Comparison of ENCODE assay signal across 8 mouse cellular contexts in genomic region chr7:31002650-31003049, GRCm38 (mm10). TPM values are rescaled to one million over a fixed set of nuclear protein-coding genes. Genes with fewer than 3 reads are reported as not detected.
A peak's percentile ranks its signal among the peaks of the same experiment; 100 is the strongest.
DNase-seq lines count a peak whose midpoint lies in the region; ATAC-seq and TF ChIP-seq lines count a peak whose summit lies in the region.

No protein-coding gene starts in this region.

- no peak overlapping the region for H3K27ac ChIP-seq in CH12.LX (ENCODE audit: insufficient read depth, low read depth)
- H3K27ac ChIP-seq in liver, embryonic 14.5 days, result no peak overlapping the region
- peak overlapping the region; percentile 23; the same call in 1 of the 2 replicates for H3K27ac ChIP-seq in small intestine, adult 2 months (ENCODE audit: insufficient read depth, low read depth, low read length)

- TF ChIP-seq CTCF in CH12.LX (conservative IDR thresholded peaks at IDR 0.05 in 1 of 2, IDR thresholded peaks at IDR 0.05 in 1 of 2; ENCODE audit: low read depth in 2 of 2, low read length in 2 of 2), result no peak
- TF ChIP-seq CTCF in liver, embryonic 14.5 days (IDR thresholded peaks at IDR 0.05; ENCODE audit: low read depth), result no peak
- TF ChIP-seq CTCF in small intestine, adult 2 months (IDR thresholded peaks at IDR 0.05; ENCODE audit: extremely low read depth, insufficient read length, insufficient replicate concordance, low read depth, low read length), result no peak

- 9% methylated on average over 8 of the region's 8 CpGs for WGBS in liver, embryonic 14.5 days (ENCODE audit: insufficient replicate concordance)
- WGBS in small intestine, adult 2 months, result 54% methylated on average over 8 of the region's 8 CpGs

- peak; percentile 59 for DNase-seq in CH12.LX (ENCODE audit: extremely low read depth)
- DNase-seq in liver, embryonic 14.5 days (ENCODE audit: low read depth in 3 of 3, low spot score in 3 of 3), result peak in 2 of 3 experiments; percentile 26 to 40
- no peak for DNase-seq in urinary bladder, postnatal 25 days (ENCODE audit: low spot score)
- no peak for DNase-seq in cerebellum, adult 9-11 months
- DNase-seq in left cerebral cortex, postnatal 36 days (ENCODE audit: low spot score in 2 of 2), result no peak
- no peak for DNase-seq in frontal cortex, postnatal 10 days (ENCODE audit: low spot score in 2 of 2)

- peak; percentile 89 for ATAC-seq in granulocyte monocyte progenitor cell, adult 5-6 weeks (replicated peaks; ENCODE audit: poor library complexity, severe bottlenecking)
- ATAC-seq in liver, embryonic 14.5 days (ENCODE audit: insufficient read depth), result peak; percentile 50

- TF ChIP-seq RAD21 in CH12.LX (IDR thresholded peaks at IDR 0.05; ENCODE audit: low read depth, low read length), result no peak

- in situ Hi-C loops in CH12.LX (cut with MboI; ENCODE audit: low pct_ligation_motif_present, low pct_unique_long_range_greater_than_20kb, low sequenced_read_pairs), result no loop called here

- no peak overlapping the region for H3K9ac ChIP-seq in CH12.LX (ENCODE audit: insufficient read depth, low read depth)
- no peak overlapping the region for H3K9ac ChIP-seq in liver, embryonic 14.5 days (replicated peaks)

- peak; percentile 39; the same call in 1 of the 2 replicates for TF ChIP-seq POLR2A in CH12.LX (IDR thresholded peaks at IDR 0.05; ENCODE audit: low read depth, low read length)
- no peak for TF ChIP-seq POLR2A in small intestine, adult 2 months (IDR thresholded peaks at IDR 0.05; ENCODE audit: low read depth, low read length)

- no peaks in the 10 kb centered on the region for H3K27me3 ChIP-seq in CH12.LX (replicated peaks)
- no peaks in the 10 kb centered on the region for H3K27me3 ChIP-seq in liver, embryonic 14.5 days (ENCODE audit: control insufficient read depth, insufficient read depth, low read length)
- no peaks in the 10 kb centered on the region for H3K27me3 ChIP-seq in small intestine, adult 2 months (ENCODE audit: control insufficient read depth, insufficient read depth, low read length)

- dilution Hi-C loops in CH12.LX (cut with MboI; ENCODE audit: extremely low pct_ligation_motif_present, extremely low pct_unique_long_range_greater_than_20kb, low sequenced_read_pairs), result no loop called here

- H3K4me1 ChIP-seq in CH12.LX (ENCODE audit: control insufficient read depth in 1 of 2, insufficient read depth in 2 of 2), result peaks cover 18 to 34% of the 10 kb centered on the region in 2 experiments
- peaks cover 0 to 6% of the 10 kb centered on the region in 2 experiments; a peak in 2 of 4 replicates for H3K4me1 ChIP-seq in liver, embryonic 14.5 days (replicated peaks; ENCODE audit: control insufficient read depth in 2 of 2, insufficient read depth in 2 of 2, low read length in 1 of 2)
- H3K4me1 ChIP-seq in small intestine, adult 2 months (ENCODE audit: control insufficient read depth, insufficient read depth, insufficient read length, low read length), result peaks cover 11% of the 10 kb centered on the region

- no peak overlapping the region for H3K4me2 ChIP-seq in CH12.LX (ENCODE audit: insufficient read depth, low read depth, poor library complexity, severe bottlenecking)
- H3K4me2 ChIP-seq in liver, embryonic 14.5 days (ENCODE audit: low read depth), result no peak overlapping the region

- H3K4me3 ChIP-seq in CH12.LX (replicated peaks in 1 of 3; ENCODE audit: low read depth in 2 of 3, low read length in 2 of 3, poor library complexity in 1 of 3), result no peak overlapping the region
- H3K4me3 ChIP-seq in liver, embryonic 14.5 days (ENCODE audit: insufficient read depth in 1 of 2, low read depth in 2 of 2, low read length in 2 of 2), result no peak overlapping the region
- no peak overlapping the region for H3K4me3 ChIP-seq in small intestine, adult 2 months (ENCODE audit: low read depth, low read length)

- no peak for TF ChIP-seq EP300 in CH12.LX (IDR thresholded peaks at IDR 0.05; ENCODE audit: low read length)
- TF ChIP-seq EP300 in liver, embryonic 14.5 days (IDR thresholded peaks at IDR 0.05; ENCODE audit: low read depth), result no peak

- H3K36me3 ChIP-seq in CH12.LX (replicated peaks in 1 of 2; ENCODE audit: control insufficient read depth in 1 of 2, insufficient read depth in 1 of 2, low read length in 1 of 2), result no peaks in the 10 kb centered on the region
- no peaks in the 10 kb centered on the region for H3K36me3 ChIP-seq in liver, embryonic 14.5 days (replicated peaks; ENCODE audit: control insufficient read depth, insufficient read depth, low read depth)
- H3K36me3 ChIP-seq in small intestine, adult 2 months (ENCODE audit: control insufficient read depth, insufficient read depth, low read length), result no peaks in the 10 kb centered on the region

- H3K79me2 ChIP-seq in CH12.LX (replicated peaks; ENCODE audit: control insufficient read depth, extremely low read depth, insufficient read depth, poor library complexity, severe bottlenecking), result no peaks in the 10 kb centered on the region

- intact Hi-C loops in left cerebral cortex, postnatal 36 days (cut with DNase I), result no loop called here

- peaks cover 3% of the 10 kb centered on the region for H3K9me3 ChIP-seq in CH12.LX (replicated peaks; ENCODE audit: low read length)
- no peaks in the 10 kb centered on the region for H3K9me3 ChIP-seq in liver, embryonic 14.5 days (ENCODE audit: control insufficient read depth, low read length)

TF ChIP-seq in CH12.LX, 34 proteins besides CTCF, POLR2A, EP300 and RAD21 (continues in another document):
- TF ChIP-seq ZNF384 (IDR thresholded peaks at IDR 0.05; ENCODE audit: low read depth, low read length) (no peak), IRF4 (IDR thresholded peaks at IDR 0.05; ENCODE audit: low read depth, low read length) (peak; percentile 53; the same call in 1 of the 2 replicates), ETS1 (conservative IDR thresholded peaks at IDR 0.05; ENCODE audit: low read depth, low read length) (no peak; the same call in 1 of the 2 replicates), MEF2A (IDR thresholded peaks at IDR 0.05; ENCODE audit: borderline replicate concordance, low read depth, low read length) (no peak), MXI1 (IDR thresholded peaks at IDR 0.05; ENCODE audit: low read depth, low read length) (no peak), ELF1 (IDR thresholded peaks at IDR 0.05; ENCODE audit: low read depth, low read length) (peak; percentile 61), RCOR1 (conservative IDR thresholded peaks at IDR 0.05; ENCODE audit: low read depth, low read length) (no peak), HCFC1 (IDR thresholded peaks at IDR 0.05; ENCODE audit: low read depth, low read length) (peak; percentile 63)

RNA-seq across cellular contexts. Expression of gene Fam187b, which starts 29.1 kb away (rescaled TPM):
- total RNA-seq in CH12.LX (2012; rRNA removed) (not detected in 2 replicates), CH12.LX (2014; rRNA removed) (not detected in 2 replicates)
- polyA plus RNA-seq in CH12.LX (2012; ENCODE audit: insufficient read length, low read depth), result not detected in 2 replicates
- total RNA-seq in granulocyte monocyte progenitor cell, adult 5-6 weeks (2014; fragmentation: Nextera tagmentation), result not detected in 2 replicates
- total RNA-seq in granulocyte monocyte progenitor cell, adult 5-6 weeks (2017), result not detected in 2 replicates
- polyA plus RNA-seq in liver, embryonic 14.5 days (2012; rRNA removed), result 1.5 and 2.0 TPM in 2 replicates
- polyA plus RNA-seq in liver, embryonic 14.5 days (2014; fragmentation: Nextera tagmentation; extraction: Ambion mirVana), result 2.5 and 2.6 TPM in 2 replicates
- 4.4 and 9.8 TPM in 2 replicates for polyA plus RNA-seq in small intestine, adult 2 months (2012; rRNA removed)
- total RNA-seq in left cerebral cortex, postnatal 36 days (2021), result not detected

RNA-seq across cellular contexts. Expression of gene Lsr, which starts 29.4 kb away (rescaled TPM):
- total RNA-seq in CH12.LX (2012; rRNA removed) (0.08 and 0.13 TPM in 2 replicates), CH12.LX (2014; rRNA removed) (0.12 TPM in 1 of 2 replicates, not detected in the other)
- not detected in 2 replicates for polyA plus RNA-seq in CH12.LX (2012; ENCODE audit: insufficient read length, low read depth)
- not detected in 2 replicates for total RNA-seq in granulocyte monocyte progenitor cell, adult 5-6 weeks (2014; fragmentation: Nextera tagmentation)
- 0.10 and 0.22 TPM in 2 replicates for total RNA-seq in granulocyte monocyte progenitor cell, adult 5-6 weeks (2017)
- polyA plus RNA-seq in liver, embryonic 14.5 days (2012; rRNA removed), result 14.3 and 17.4 TPM in 2 replicates
- 15.1 and 16.0 TPM in 2 replicates for polyA plus RNA-seq in liver, embryonic 14.5 days (2014; fragmentation: Nextera tagmentation; extraction: Ambion mirVana)
- polyA plus RNA-seq in small intestine, adult 2 months (2012; rRNA removed), result 267 and 816 TPM in 2 replicates
- total RNA-seq in left cerebral cortex, postnatal 36 days (2021), result 1 to 10 TPM; 7.0 to 9.8 TPM

RNA-seq across cellular contexts. Expression of gene Fxyd5, which starts 39.6 kb away (rescaled TPM):
- total RNA-seq in CH12.LX (2012; rRNA removed) (71.6 and 73.2 TPM in 2 replicates), CH12.LX (2014; rRNA removed) (38.3 and 43.8 TPM in 2 replicates)
- 96.8 and 124 TPM in 2 replicates for polyA plus RNA-seq in CH12.LX (2012; ENCODE audit: insufficient read length, low read depth)
- 332 and 404 TPM in 2 replicates for total RNA-seq in granulocyte monocyte progenitor cell, adult 5-6 weeks (2014; fragmentation: Nextera tagmentation)
- 209 and 277 TPM in 2 replicates for total RNA-seq in granulocyte monocyte progenitor cell, adult 5-6 weeks (2017)
- 10.1 and 14.6 TPM in 2 replicates for polyA plus RNA-seq in liver, embryonic 14.5 days (2012; rRNA removed)
- polyA plus RNA-seq in liver, embryonic 14.5 days (2014; fragmentation: Nextera tagmentation; extraction: Ambion mirVana), result 15.1 and 20.4 TPM in 2 replicates
- 24.8 and 31.8 TPM in 2 replicates for polyA plus RNA-seq in small intestine, adult 2 months (2012; rRNA removed)
- 10 to 100 TPM; 19.8 to 39.0 TPM for total RNA-seq in left cerebral cortex, postnatal 36 days (2021)

RNA-seq across cellular contexts. Expression of gene Usf2, which starts 46.0 kb away (rescaled TPM):
- total RNA-seq in CH12.LX (2012; rRNA removed), result 42.0 and 47.9 TPM in 2 replicates
- 47.0 and 57.2 TPM in 2 replicates for total RNA-seq in CH12.LX (2014; rRNA removed)
- 102 and 103 TPM in 2 replicates for polyA plus RNA-seq in CH12.LX (2012; ENCODE audit: insufficient read length, low read depth)
- total RNA-seq in granulocyte monocyte progenitor cell, adult 5-6 weeks (2014; fragmentation: Nextera tagmentation), result 87.7 and 105 TPM in 2 replicates
- total RNA-seq in granulocyte monocyte progenitor cell, adult 5-6 weeks (2017), result 103 and 128 TPM in 2 replicates
- polyA plus RNA-seq in liver, embryonic 14.5 days (2012; rRNA removed), result 34.1 and 50.6 TPM in 2 replicates
- 9.1 and 10.2 TPM in 2 replicates for polyA plus RNA-seq in liver, embryonic 14.5 days (2014; fragmentation: Nextera tagmentation; extraction: Ambion mirVana)
- 78.9 and 162 TPM in 2 replicates for polyA plus RNA-seq in small intestine, adult 2 months (2012; rRNA removed)
- 100 to 1,000 TPM; 135 to 147 TPM for total RNA-seq in left cerebral cortex, postnatal 36 days (2021)

RNA-seq across cellular contexts. Expression of gene Fxyd7, which starts 48.6 kb away (rescaled TPM):
- total RNA-seq in CH12.LX (2012; rRNA removed) (not detected in 2 replicates), CH12.LX (2014; rRNA removed) (not detected in 2 replicates)
- polyA plus RNA-seq in CH12.LX (2012; ENCODE audit: insufficient read length, low read depth), result not detected in 2 replicates
- not detected in 2 replicates for total RNA-seq in granulocyte monocyte progenitor cell, adult 5-6 weeks (2014; fragmentation: Nextera tagmentation)
- not detected in 2 replicates for total RNA-seq in granulocyte monocyte progenitor cell, adult 5-6 weeks (2017)
- 0.21 and 0.24 TPM in 2 replicates for polyA plus RNA-seq in liver, embryonic 14.5 days (2012; rRNA removed)
- 0.23 TPM in 1 of 2 replicates, not detected in the other for polyA plus RNA-seq in liver, embryonic 14.5 days (2014; fragmentation: Nextera tagmentation; extraction: Ambion mirVana)
- polyA plus RNA-seq in small intestine, adult 2 months (2012; rRNA removed), result 2.0 and 2.6 TPM in 2 replicates
- total RNA-seq in left cerebral cortex, postnatal 36 days (2021), result 100 to 1,000 TPM; 184 to 245 TPM

Comparison
In these comparisons a context has a peak if more than half of its experiments do, and no peak if none do; other contexts are left out.
1. DNase-seq: peak in CH12.LX (single experiment) and liver, embryonic 14.5 days (2 of 3); none in urinary bladder, postnatal 25 days (single experiment), cerebellum, adult 9-11 months (single experiment), left cerebral cortex, postnatal 36 days (0 of 2) and frontal cortex, postnatal 10 days (0 of 2).
2. RNA of gene Lsr, which starts 29.4 kb away (total RNA-seq): 7.0 to 9.8 TPM in left cerebral cortex, postnatal 36 days; 0.08 to 0.13 TPM in CH12.LX and 0.10 to 0.22 TPM in granulocyte monocyte progenitor cell, adult 5-6 weeks; every median in the first group is over 4 times any median in the second.